Mouse (Mus musculus): Measurements from ENCODE around the gene Plxna2.
A peak's percentile ranks its signal among the peaks of the same experiment; 100 is the strongest.

The Plxna2 gene

GRCm38 (mm10) chr1:194816913-194817312 lies 198.9 kb downstream of the Plxna2 start:
- peak; percentile 69 for DNase-seq (ENCODE audit: low spot score)

- DNase-seq (ENCODE audit: low spot score), result no peak
These were observed 202.9 kb downstream of the Plxna2 start for GRCm38 (mm10) chr1:194820953-194821352.

DNA sequence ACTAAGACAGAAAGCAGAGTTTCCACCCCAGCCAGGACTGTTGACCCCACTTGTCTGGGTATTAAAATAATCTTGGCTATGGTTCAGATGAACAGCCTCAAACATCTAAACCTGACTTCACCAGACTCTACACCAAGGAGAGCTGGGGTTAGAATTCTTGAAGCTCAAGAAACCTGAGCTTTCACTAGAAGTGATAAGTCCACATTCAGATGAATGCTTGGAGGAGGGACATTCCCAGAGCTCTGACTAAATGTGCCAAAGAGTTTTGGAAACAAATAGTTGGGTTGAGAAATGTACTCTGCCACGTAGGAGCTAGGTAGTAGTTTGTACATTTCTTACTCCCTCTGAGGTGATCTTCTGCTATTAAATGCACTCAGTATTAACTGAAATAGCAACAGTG lies 203.7 kb downstream of the Plxna2 start:
- no peak for DNase-seq (ENCODE audit: low spot score)

DNA sequence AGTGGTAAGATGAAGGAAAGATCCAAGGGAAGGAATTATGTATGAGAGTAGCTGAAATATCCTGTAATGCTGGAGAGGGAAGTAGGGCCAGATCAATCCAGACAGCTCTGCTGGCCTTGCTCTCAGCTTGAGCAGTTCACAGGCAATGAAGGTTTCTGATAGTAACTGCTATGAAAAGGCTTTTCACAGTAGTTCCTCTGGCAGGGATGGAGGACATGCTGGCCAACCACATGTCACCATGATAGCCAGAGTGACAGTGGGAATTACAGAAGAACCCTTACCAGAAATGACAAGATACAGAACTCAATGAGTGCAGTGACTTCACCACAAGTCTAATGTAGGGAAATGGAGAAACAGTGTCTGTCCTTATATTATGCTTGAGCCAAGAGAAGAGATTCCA lies 210.3 kb downstream of the Plxna2 start:
- no peak for DNase-seq (ENCODE audit: low spot score)

DNA sequence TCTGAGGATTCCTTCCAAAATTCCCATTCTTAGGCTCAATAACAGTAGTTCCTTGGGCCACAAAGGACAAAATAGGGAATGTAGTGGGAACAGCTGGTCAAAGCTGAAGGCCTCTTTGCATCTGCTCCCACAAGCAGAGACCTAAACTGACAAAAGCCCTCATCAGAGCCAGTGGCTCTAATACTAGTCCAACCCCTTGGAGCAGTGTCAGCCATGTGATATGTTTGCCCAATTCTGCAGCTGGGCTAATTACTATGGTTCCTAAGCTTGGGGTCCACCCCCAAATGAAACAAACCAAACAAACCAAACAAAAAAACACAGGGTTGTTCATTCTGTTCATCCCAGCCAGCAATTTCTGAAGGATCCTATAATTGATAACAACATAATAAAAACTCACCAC lies 217.2 kb downstream of the Plxna2 start:
- no peak for DNase-seq (ENCODE audit: low spot score)

GRCm38 (mm10) chr1:194836182-194836581 lies 218.2 kb downstream of the Plxna2 start:
- no peak for DNase-seq (ENCODE audit: low spot score)

DNA sequence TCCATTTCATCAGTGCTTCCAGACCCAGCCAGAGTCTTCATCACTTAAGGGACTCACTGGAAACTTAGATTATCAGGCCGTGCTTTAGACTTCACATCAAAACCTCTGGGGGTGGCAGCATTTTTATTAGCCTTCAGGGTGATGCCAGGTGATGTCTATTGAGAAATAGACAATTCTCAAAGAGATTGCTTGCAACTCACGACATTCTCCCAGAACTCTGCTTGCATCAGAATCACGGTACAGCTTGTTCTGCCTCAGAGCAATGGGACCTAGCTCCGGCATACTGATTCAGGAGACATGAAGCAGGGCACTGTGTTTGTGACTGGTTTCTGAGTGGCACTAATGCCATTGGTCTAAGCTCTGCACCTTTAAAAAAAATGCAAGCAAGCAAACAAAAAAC lies 218.7 kb downstream of the Plxna2 start:
- DNase-seq (ENCODE audit: low spot score), result no peak

- no peak for DNase-seq (ENCODE audit: low spot score)
These were observed 221.4 kb downstream of the Plxna2 start for GRCm38 (mm10) chr1:194839230-194839910.

DNA sequence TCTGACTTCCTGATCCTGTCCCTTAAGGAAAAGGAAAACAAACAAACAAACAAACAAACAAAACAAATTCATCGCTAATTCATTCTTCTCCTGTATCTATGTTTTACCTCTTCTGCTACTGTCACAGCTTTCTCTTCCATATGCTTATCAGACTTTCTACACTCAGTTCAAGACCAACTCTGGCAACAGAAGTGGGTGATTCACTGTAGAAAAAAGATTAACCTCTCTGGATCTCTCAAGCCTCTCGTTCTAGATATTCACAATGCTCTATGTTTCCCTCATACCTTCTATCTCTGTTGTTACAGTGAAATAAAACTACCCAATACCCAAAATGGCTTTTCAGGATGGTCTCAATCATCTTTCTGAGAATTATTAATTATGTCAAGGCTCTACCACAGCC lies 225.0 kb downstream of the Plxna2 start:
- DNase-seq (ENCODE audit: low spot score), result no peak

DNA sequence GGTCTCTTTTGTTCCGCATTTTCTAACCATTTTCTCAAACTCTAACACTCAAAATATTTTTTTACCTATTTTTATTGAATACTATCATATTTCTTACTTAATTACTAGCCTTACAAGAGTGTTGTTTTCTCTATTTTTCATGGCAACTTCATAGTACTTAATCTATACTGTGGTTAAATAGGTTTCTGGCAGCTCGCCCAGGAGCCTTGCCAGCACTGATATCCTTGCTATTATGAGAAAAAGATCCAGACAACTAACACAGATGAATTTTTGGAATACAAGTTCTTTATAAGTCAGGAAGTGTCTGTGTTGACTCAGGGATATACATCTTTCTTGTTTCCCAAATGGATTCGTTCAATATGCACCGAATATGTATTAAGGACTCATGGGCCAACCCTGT lies 229.0 kb downstream of the Plxna2 start:
- no peak for DNase-seq (ENCODE audit: low spot score)

- DNase-seq (ENCODE audit: low spot score), result no peak
These were observed 233.4 kb downstream of the Plxna2 start for GRCm38 (mm10) chr1:194851242-194852064.

DNA sequence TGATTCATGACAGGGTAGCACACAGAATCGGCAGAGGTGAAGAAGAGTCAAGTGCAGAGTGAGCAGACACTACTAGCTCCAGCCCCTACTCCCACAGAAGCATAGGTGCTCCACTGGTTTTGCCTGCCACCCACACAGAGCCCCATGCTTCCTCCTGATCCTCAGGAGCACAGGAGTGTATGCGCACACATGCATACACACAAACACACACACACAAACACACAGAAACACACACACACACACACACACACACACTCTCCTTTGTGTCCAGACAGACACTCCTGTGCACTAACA lies 234.0 kb downstream of the Plxna2 start:
- no peak for DNase-seq (ENCODE audit: low spot score)
